Mouse (Mus musculus) lung, adult 2 months (tissue): ENCODE results near the gene Cep112.

Experiments used
- CTCF ChIP-seq: fragments of 200-500 bp; IDR thresholded peaks from 2 replicates; pipeline ENCODE4 v1.5.1; 2011; ENCODE audit warnings: mild to moderate bottlenecking, low read length, control low read depth; ENCODE audit not compliant: insufficient read depth
- POLR2A ChIP-seq: fragments of 200-500 bp; IDR thresholded peaks from 2 replicates; pipeline ENCODE4 v1.6.1; 2011; ENCODE audit warnings: low read depth, mild to moderate bottlenecking, control low read depth, low read length, borderline replicate concordance; ENCODE audit errors: extremely low read depth

- TF ChIP-seq CTCF = no peak
- TF ChIP-seq POLR2A = no peak
These were observed 327.8 kb downstream of the Cep112 start for GRCm38 (mm10) chr11:108752765-108753164.
